Mouse (Mus musculus) gastrocnemius, adult 2 months (tissue): ENCODE results near the gene Xpo6. TPM values are rescaled to one million over a fixed set of nuclear protein-coding genes. Genes with fewer than 3 reads are reported as not detected.

Experiments
- DNase-seq: peaks from one replicate; pipeline ENCODE4 v3.0.0; 2022
- H3K27ac ChIP-seq: fragments of 200-600 bp; 2 replicates; pipeline ENCODE4 v1.8.1; 2022; ENCODE audit warnings: mild to moderate bottlenecking
- H3K4me3 ChIP-seq: fragments of 200-600 bp; 2 replicates; pipeline ENCODE4 v1.8.1; 2022; ENCODE audit warnings: mild to moderate bottlenecking, moderate library complexity
- CTCF ChIP-seq: fragments of 200-600 bp; IDR thresholded peaks from 2 replicates; pipeline ENCODE4 v1.8.1; 2022; ENCODE audit warnings: antibody characterized with exemption, mild to moderate bottlenecking, moderate library complexity
- intact Hi-C: fragments of 180-260 bp; cut with DNase I; formaldehyde crosslinking; loops from one replicate; pipeline ENCODE4 v1.15.1; 2025
- long read RNA-seq, 2 experiments: library from polyadenylated mRNA; stranded (forward); transcript quantifications; one replicate each; pipeline ENCODE4 v2.0.0; 2021
- total RNA-seq, 2 experiments: library from RNA; stranded (reverse); gene quantifications; 2 replicates each; pipeline ENCODE4 v1.2.3; 2021

Gene Xpo6
- 10 to 100 TPM; 18.6 to 19.3 TPM for total RNA-seq
- long read RNA-seq, experiment 1, full-length matches to known transcripts, result 4 of 29 reads
- long read RNA-seq, experiment 1, partial matches to known transcripts, result 1 of 29 reads
- long read RNA-seq, experiment 1, other reads (novel, unspliced or antisense), result 24 of 29 reads
- long read RNA-seq, experiment 2, partial matches to known transcripts, result 0 of 21 reads
- long read RNA-seq, experiment 2, other reads (novel, unspliced or antisense), result 21 of 21 reads

DNA sequence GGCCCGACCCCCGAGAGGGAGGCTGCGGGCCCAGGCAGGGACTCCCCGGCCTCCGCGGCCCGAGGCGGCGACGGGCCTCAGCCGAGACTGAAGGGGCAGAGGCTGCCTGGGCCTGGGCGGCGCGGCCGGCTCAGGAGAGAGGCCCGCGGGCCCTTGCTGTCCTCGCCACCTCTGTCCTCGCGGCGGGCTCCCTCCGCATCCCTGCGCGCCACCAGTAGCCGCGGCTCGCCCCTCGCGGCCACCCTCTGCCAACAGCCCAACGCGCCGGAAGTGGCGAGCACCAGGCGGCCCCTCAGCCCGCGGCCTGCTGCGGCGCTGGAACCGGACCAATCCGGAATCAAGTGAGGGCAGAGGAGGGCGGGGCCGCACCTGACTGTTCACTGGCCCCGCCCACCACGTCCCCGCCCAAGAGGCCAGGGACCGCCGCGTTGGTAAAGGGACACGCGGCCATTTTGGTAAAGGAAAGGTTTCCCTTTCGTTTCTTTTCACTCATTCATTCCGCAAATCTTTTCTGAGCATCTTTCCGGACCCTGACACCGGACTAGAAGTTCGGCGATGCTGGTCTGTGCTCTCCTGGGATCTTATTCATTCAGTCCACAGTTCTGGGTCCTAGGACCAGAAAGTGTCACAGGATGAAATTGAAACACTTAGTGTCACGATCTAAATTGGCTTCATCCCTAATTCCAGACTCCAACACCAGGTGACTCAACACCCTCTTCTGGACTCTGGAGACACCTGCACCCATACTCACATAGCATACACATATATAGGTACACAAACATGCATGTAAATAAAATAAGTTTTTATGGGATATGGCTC, at the start of gene Xpo6:
Gene Xpo6 (minus strand): TSS at position 324 of the 819 bp plus-strand sequence.
- H3K27ac ChIP-seq, result peak within 1 kb of the TSS; percentile 90
- TF ChIP-seq CTCF, result 0 out of 2 replicates have a peak, but pooled peaks have one; percentile 9
- peak; percentile 98 for DNase-seq
- intact Hi-C loops, result loop anchor here (2.0 kb wide), 1 partner anchor 46 kb away; no protein-coding TSS in a partner anchor
- peak within 1 kb of the TSS; percentile 96 for H3K4me3 ChIP-seq

- DNase-seq, result peak; percentile 51
- peak overlapping the region; percentile 96 for H3K27ac ChIP-seq
- no peak for TF ChIP-seq CTCF
- H3K4me3 ChIP-seq, result peak overlapping the region; percentile 82
- intact Hi-C loops, result no loop called here
Observed at GRCm38 (mm10) chr7:126249986-126250385, 49.7 kb upstream of the Xpo6 start.

DNA sequence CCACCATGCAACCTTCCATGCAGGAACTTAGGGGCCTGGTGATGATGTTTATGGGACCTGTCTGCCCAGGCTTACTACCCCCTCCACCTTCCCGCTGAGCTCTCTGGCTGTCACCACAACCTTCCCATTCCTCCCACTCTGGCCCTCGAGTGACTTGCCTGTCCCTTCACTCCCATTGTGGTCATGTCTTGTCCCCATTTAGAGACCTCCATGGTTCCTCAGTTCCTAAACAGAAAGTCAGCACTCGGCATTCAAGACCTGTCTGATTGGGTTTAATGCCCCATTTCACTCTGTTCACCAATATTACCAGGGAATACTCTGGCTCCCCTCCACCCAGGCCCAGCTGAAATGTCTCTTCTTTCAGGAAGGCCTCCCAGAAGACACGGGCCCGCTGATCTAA, 48.8 kb upstream of the Xpo6 start:
- H3K4me3 ChIP-seq, result peak overlapping the region; percentile 82
- H3K27ac ChIP-seq, result peak overlapping the region; percentile 96
- intact Hi-C loops, result no loop called here
- TF ChIP-seq CTCF, result no peak
- no peak for DNase-seq

DNA sequence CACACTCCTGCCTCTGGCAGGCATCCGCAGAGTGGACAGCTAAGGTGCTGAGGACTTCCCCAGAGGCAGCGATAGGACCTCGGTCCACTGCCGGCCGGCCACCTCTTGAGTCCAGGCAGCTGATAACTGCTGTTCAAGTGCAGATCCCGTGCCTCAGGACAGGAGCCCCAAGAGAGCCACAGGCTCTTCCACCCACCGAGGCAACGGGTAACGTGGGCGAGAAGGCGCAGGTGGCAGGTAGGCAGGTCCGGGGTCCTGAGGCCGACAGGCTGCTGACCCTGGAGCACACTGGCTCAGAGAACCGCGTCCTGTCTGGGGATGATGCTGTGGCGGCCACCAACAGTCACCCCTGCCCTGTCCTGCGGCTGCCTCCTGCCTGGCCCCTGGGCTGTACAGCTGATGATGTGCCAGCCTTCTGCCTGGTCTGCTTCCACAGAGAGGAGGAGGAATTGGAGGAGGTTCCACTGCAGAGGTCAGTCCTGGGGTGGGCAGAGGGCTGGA, 48.4 kb upstream of the Xpo6 start:
- no peak for TF ChIP-seq CTCF
- intact Hi-C loops, result no loop called here
- Histone ChIP-seq H3K4me3 (peak overlapping the region; percentile 82), H3K27ac (peak overlapping the region; percentile 96)
- DNase-seq, result peak; percentile 52

GRCm38 (mm10) chr7:126248088-126248487, 47.8 kb upstream of the Xpo6 start:
- DNase-seq, result peak; percentile 72
- H3K27ac ChIP-seq, result peak overlapping the region; percentile 96
- intact Hi-C loops, result no loop called here
- TF ChIP-seq CTCF, result no peak; the same call in 1 of the 2 replicates
- H3K4me3 ChIP-seq, result peak overlapping the region; percentile 82

DNA sequence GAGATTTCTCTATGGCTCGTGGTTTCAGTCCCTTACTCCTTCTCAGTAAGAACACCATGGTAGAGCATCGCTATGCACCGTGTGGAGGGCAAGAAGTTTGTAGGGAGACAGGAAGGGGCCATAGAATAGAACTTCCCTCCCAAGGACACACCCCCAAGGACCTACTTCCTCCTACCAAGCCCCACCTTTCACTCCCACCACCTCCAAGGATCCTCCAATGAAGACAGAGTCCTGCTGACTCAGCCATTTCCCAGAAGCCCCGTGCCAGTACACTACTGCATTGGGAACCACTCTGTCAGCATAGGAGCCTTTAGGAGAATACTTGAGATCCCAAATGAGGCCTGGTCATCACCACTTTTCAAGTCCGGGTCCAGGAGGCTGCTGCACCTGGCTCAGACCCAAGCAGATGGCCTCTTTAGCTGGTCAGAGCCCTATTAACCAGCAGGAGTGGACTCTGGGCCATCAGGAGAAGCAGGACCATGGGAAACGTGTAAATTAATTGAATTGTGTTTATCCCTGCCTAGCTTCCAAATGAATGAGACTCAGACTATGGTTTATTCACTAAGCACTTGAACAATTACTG, 44.0 kb upstream of the Xpo6 start:
- Histone ChIP-seq H3K27ac (no peak overlapping the region), H3K4me3 (no peak overlapping the region)
- TF ChIP-seq CTCF, result no peak
- no peak for DNase-seq
- intact Hi-C loops, result no loop called here

DNA sequence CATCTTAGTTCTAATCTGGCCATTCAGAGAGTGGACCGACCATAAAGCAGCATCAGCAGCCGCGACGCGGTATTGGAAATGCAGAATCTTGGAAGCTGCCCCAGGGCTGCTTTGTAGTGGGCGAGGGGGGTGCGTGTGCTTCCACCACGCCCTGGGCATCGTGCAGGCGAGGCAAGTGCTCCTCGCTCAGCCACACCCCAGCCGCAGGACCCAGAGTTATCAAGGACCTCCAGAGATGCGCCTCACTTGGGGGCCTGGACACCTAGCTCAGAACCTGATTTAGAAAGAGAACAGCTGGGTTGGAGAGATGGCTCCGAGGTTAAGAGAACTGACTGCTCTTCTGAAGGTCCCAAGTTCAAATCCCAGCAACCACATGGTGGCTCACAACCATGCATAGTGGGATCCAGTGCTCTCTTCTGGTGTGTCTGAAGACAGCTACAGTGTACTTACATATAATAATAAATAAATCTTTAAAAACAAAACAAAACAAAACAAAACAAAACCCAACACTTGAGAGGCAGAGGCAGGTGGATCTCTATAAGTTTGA, 40.6 kb upstream of the Xpo6 start:
- no peak overlapping the region for H3K27ac ChIP-seq
- intact Hi-C loops, result no loop called here
- H3K4me3 ChIP-seq, result no peak overlapping the region
- DNase-seq, result no peak
- TF ChIP-seq CTCF, result no peak

DNA sequence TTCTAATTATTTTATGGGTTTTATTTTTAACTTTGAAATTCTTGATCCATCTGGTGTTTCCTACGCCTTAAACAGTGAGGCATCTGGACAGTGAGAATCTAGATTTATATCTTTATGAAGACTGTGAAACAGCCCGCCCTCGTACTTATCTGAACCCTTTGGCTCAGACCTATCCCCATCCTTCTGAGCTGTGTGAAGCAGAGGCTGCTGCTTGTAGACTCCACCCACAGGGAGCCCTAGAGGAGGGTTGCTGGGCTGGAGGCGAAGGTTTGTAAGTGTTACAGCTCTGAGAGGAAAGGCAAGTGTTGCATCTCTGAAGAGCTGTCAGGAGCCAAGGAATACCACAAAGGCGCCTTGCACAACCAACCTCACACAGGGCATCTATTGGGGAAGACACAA, 36.5 kb upstream of the Xpo6 start:
- no peak for DNase-seq
- H3K4me3 ChIP-seq, result no peak overlapping the region
- no peak overlapping the region for H3K27ac ChIP-seq
- intact Hi-C loops, result no loop called here
- no peak for TF ChIP-seq CTCF

GRCm38 (mm10) chr7:126236083-126236793, 35.9 kb upstream of the Xpo6 start:
- intact Hi-C loops, result no loop called here
- peak overlapping the region; percentile 28; the same call in 1 of the 2 replicates for H3K27ac ChIP-seq
- peak; percentile 36 for DNase-seq
- TF ChIP-seq CTCF, result no peak
- H3K4me3 ChIP-seq, result no peak overlapping the region

GRCm38 (mm10) chr7:126234611-126235010, 34.3 kb upstream of the Xpo6 start:
- intact Hi-C loops, result no loop called here
- Histone ChIP-seq H3K27ac (no peak overlapping the region), H3K4me3 (no peak overlapping the region)
- TF ChIP-seq CTCF, result no peak
- DNase-seq, result no peak

DNA sequence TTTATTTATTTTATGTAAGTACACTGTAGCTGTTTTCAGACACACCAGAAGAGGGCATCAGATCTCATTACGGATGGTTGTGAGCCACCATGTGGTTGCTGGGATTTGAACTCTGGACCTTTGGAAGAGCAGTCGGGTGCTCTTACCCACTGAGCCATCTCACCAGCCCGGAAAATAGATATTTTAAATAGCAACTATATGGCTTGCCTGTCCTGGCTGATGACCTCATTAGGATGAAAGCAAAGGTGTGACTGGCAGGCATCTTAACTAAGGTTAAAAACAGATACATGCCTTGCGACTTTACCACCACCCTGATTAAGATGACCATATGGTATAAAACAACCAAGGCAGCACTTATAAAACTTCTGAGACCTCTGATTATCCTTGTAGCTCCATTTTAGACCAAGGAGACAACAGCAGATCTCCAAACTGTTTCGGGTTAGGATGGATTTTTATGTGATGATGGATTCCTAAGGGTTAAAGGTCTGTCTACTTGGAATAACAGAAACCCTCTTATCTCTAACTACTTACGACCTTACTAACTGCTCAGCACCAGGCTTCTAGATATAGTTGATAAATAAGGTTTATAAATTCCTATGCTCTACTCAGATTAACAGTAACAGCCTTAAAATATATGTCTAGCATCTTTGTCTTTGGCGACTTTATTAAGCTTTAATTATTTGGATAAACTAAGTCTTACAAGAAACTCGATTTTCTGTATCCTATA, 32.2 kb upstream of the Xpo6 start:
- intact Hi-C loops, result no loop called here
- no peak for TF ChIP-seq CTCF
- Histone ChIP-seq H3K4me3 (no peak overlapping the region), H3K27ac (no peak overlapping the region)
- DNase-seq, result no peak
